Mouse (Mus musculus): ENCODE results near the gene Pacrg. TPM values are rescaled to one million over a fixed set of nuclear protein-coding genes. Genes with fewer than 3 reads are reported as not detected.

The Pacrg gene
- total and polyA plus RNA-seq, 3 experiments = 0.11 TPM; not detected in 2

DNA sequence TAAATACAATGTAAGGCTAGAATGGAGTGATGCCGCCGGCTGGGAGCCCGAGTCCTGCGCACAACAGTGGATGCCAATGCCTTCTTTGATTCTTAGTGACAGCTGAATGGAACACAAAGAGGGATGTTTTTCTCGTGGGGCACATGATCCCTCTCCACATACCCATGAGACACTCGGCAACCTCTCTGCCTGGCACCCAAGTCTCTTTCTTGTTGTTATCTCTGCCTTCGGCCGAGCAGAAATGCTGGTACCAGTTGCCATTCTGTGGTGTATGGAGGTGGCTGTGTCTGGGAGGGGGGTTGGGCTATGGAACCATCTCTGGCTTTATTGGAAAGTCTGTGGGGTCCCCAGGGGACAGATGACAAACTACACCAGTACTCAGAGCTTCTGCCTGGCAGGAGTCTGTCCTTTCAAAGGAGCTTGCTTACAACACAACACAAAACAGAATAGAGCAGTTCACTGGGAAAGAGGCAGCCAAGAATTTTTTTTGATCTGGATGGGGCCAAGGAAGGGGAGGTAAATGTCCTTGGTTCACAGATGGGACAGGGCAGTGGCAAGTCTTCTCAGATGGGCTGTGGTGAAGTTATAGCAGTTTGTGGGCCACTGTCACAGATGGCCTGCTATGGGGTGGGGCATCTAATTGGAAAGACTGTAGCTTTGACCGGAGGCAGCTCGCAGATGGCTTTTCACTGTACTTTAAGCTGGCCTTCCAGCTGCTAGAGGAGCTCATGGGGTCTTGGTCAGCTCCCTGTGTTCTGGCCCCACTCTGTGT, 388.6 kb downstream of the Pacrg start:
- no peak for ATAC-seq (ENCODE audit: extremely low read depth, insufficient number of reproducible peaks, low FRiP score, poor library complexity, severe bottlenecking)
- no peak for DNase-seq (ENCODE audit: low spot score)
- TF ChIP-seq POLR2AphosphoS5 (IDR thresholded peaks at IDR 0.05; ENCODE audit: insufficient replicate concordance, low read depth, low read length) (no peak), CTCF (IDR thresholded peaks at IDR 0.05; ENCODE audit: low read depth, low read length) (no peak)

DNA sequence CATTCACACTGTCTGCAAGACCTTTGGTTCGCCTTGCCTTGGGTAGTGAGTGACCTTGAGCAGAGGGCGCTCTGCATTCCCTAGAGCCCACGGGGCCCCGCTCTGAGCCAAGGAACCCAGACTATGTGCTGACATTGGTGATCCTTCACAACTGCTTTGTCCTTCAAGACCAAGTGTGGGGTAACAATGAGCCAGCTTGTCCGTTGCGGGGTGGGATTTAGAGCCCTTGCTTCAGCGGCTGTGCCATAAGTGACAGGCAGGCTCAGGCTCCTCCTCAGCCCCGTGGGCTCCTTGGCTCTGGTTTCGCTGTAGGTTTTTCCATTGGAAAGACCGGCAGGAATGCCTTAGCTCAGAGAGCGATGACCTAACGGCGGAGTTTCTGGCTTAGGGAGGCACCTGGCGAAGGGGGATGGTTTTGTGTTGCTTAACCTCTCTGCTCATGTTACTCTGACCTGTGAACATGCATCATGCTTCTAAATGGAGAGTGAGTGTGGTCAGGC, 390.3 kb downstream of the Pacrg start:
- DNase-seq (ENCODE audit: low spot score) (no peak), ATAC-seq (ENCODE audit: extremely low read depth, insufficient number of reproducible peaks, low FRiP score, poor library complexity, severe bottlenecking) (no peak)
- peaks cover 7% of the 10 kb centered on the region; the same call in 1 of the 2 replicates for H3K27me3 ChIP-seq (ENCODE audit: insufficient read depth, low read length)
- H3K4me1 ChIP-seq (ENCODE audit: insufficient read depth, low read depth, low read length) = no peaks in the 10 kb centered on the region
- H3K9me3 ChIP-seq (replicated peaks) = peaks cover 2% of the 10 kb centered on the region; the same call in 1 of the 2 replicates
- no peak overlapping the region for H3K4me3 ChIP-seq (ENCODE audit: low read depth, low read length)
- no peaks in the 10 kb centered on the region for H3K36me3 ChIP-seq (replicated peaks)
- TF ChIP-seq CTCF (IDR thresholded peaks at IDR 0.05; ENCODE audit: low read depth, low read length) (no peak), TAL1 (conservative IDR thresholded peaks at IDR 0.05; ENCODE audit: low read depth, low read length) (no peak), POLR2AphosphoS5 (IDR thresholded peaks at IDR 0.05; ENCODE audit: insufficient replicate concordance, low read depth, low read length) (no peak), GATA2 (IDR thresholded peaks at IDR 0.05; ENCODE audit: borderline replicate concordance, low read depth, low read length) (no peak), GATA1 (IDR thresholded peaks at IDR 0.05; ENCODE audit: borderline replicate concordance, low read length) (no peak)

More for the DNA sequence above, 388.6 kb downstream of the Pacrg start:
- Histone ChIP-seq H3K9me3 (replicated peaks) (no peaks in the 10 kb centered on the region), H3K27me3 (ENCODE audit: insufficient read depth, low read length) (peaks cover 7% of the 10 kb centered on the region; the same call in 1 of the 2 replicates), H3K36me3 (replicated peaks) (no peaks in the 10 kb centered on the region), H3K4me3 (ENCODE audit: low read depth, low read length) (no peak overlapping the region), H3K4me1 (ENCODE audit: insufficient read depth, low read depth, low read length) (no peaks in the 10 kb centered on the region)

DNA sequence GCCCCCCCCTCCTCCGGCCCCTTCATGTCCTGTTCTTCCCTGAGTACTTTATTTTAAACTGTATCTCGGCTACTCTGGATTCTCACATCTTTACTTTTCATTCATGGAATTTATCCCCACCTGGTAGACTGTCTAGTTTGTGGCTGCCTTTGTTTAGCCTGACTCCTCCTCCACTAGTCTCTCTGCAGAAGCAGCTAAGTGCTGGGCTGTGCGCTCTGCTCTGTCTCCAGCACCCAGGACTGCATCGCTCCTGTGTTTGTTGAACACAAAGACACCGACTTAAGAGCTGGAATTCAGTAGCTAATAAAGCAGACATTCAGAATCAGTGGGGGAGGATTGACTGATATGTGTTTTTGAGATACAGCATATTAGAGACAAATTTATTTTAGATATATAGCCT, 391.7 kb downstream of the Pacrg start:
- peaks cover 4% of the 10 kb centered on the region for H3K9me3 ChIP-seq (replicated peaks)
- no peak for TF ChIP-seq CTCF (IDR thresholded peaks at IDR 0.05; ENCODE audit: low read depth, low read length)
- TF ChIP-seq TAL1 (conservative IDR thresholded peaks at IDR 0.05; ENCODE audit: low read depth, low read length) = no peak
- ATAC-seq (ENCODE audit: extremely low read depth, insufficient number of reproducible peaks, low FRiP score, poor library complexity, severe bottlenecking) (no peak), DNase-seq (ENCODE audit: low spot score) (no peak)
- peaks cover 7% of the 10 kb centered on the region; the same call in 1 of the 2 replicates for H3K27me3 ChIP-seq (ENCODE audit: insufficient read depth, low read length)
- H3K4me1 ChIP-seq (ENCODE audit: insufficient read depth, low read depth, low read length) = no peaks in the 10 kb centered on the region
- H3K4me3 ChIP-seq (ENCODE audit: low read depth, low read length) = no peak overlapping the region
- H3K36me3 ChIP-seq (replicated peaks) = no peaks in the 10 kb centered on the region

DNA sequence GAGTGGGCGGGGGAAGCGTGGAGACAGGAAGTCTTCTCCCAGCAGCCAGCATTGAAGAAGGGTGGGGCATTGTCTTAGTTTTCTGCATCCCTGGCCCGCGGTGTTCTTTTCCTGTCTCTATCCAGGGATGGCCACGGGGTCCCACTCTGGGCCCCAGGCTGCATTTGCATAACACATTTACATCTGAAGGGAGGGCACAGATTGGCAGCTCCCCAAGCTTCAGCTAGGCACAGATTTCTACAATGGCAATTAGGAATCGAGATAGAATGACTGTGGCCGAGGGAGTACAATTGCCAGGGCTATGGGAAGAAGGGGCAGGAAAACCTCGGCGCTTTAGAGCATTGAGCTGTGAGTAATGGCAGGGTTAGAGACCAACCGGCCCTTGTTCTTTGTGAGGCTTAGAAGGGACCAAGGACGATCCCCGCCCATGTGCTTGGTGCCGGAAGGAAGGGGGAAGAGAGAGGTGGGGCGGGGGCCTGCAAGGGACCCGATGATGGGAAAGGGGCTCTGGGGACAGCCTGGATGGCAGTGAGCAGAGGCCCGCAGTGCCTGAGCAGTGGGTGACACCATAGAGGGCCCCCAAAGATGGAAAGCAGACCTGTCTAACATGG, 398.5 kb downstream of the Pacrg start:
- Histone ChIP-seq H3K4me1 (ENCODE audit: insufficient read depth, low read depth, low read length) (no peaks in the 10 kb centered on the region), H3K9me3 (replicated peaks) (peaks cover 4% of the 10 kb centered on the region), H3K36me3 (replicated peaks) (no peaks in the 10 kb centered on the region), H3K27me3 (ENCODE audit: insufficient read depth, low read length) (peaks cover 3% of the 10 kb centered on the region; the same call in 1 of the 2 replicates), H3K4me3 (ENCODE audit: low read depth, low read length) (no peak overlapping the region)
- ATAC-seq (ENCODE audit: extremely low read depth, insufficient number of reproducible peaks, low FRiP score, poor library complexity, severe bottlenecking) (no peak), DNase-seq (ENCODE audit: low spot score) (no peak)
- TF ChIP-seq CTCF (IDR thresholded peaks at IDR 0.05; ENCODE audit: low read depth, low read length) (no peak), GATA2 (IDR thresholded peaks at IDR 0.05; ENCODE audit: borderline replicate concordance, low read depth, low read length) (no peak), POLR2AphosphoS5 (IDR thresholded peaks at IDR 0.05; ENCODE audit: insufficient replicate concordance, low read depth, low read length) (no peak), TAL1 (conservative IDR thresholded peaks at IDR 0.05; ENCODE audit: low read depth, low read length) (no peak), GATA1 (IDR thresholded peaks at IDR 0.05; ENCODE audit: borderline replicate concordance, low read length) (no peak)

DNA sequence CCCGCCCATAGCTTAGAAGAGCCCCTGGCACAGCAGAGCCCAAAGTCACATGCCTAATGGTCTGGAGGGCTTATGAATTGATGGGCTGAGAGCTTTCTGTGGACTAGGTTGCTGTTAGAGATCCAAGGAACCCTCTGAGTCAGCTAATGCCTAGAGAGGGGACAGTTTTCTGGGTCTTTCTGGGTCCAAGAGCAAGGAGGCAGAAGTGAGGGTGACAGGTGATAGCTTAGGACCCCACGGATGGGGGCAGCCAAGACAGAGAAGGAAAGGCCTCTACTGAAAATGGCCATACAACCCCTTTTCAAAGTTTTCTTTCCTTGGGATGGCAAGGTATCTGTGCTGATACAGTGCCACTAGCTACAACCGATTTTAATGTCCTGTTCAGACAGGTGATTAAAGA, 399.1 kb downstream of the Pacrg start:
- H3K9me3 ChIP-seq (replicated peaks) = peaks cover 4% of the 10 kb centered on the region
- no peaks in the 10 kb centered on the region for H3K4me1 ChIP-seq (ENCODE audit: insufficient read depth, low read depth, low read length)
- TF ChIP-seq GATA1 (IDR thresholded peaks at IDR 0.05; ENCODE audit: borderline replicate concordance, low read length) = no peak
- H3K36me3 ChIP-seq (replicated peaks) = no peaks in the 10 kb centered on the region
- no peak for ATAC-seq (ENCODE audit: extremely low read depth, insufficient number of reproducible peaks, low FRiP score, poor library complexity, severe bottlenecking)
- no peak overlapping the region for H3K4me3 ChIP-seq (ENCODE audit: low read depth, low read length)
- H3K27me3 ChIP-seq (ENCODE audit: insufficient read depth, low read length) = peaks cover 5% of the 10 kb centered on the region; the same call in 1 of the 2 replicates
- no peak for DNase-seq (ENCODE audit: low spot score)

DNA sequence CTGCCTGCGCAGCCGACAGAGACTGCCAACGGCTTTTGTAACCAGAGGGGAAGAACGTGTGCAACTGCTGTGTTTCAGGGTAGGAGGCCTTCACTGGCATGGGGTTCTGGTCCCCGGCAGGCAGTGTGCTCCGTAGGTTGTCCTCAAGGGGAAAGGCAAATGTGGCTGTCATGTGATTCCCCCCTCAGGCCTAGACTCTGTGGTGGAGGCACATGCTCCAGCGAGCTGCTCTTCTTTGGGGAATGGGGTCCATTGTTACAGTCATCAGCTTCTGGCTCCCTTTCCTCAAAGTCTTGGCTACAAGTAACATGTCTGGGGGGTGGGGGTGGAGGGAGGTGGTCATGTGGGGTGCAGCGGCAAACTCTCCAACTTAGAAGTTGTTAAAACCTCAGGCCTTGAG, 400.3 kb downstream of the Pacrg start:
- H3K27me3 ChIP-seq (ENCODE audit: insufficient read depth, low read length) = peaks cover 5% of the 10 kb centered on the region; the same call in 1 of the 2 replicates
- DNase-seq (ENCODE audit: low spot score) = no peak
- H3K4me1 ChIP-seq (ENCODE audit: insufficient read depth, low read depth, low read length) = no peaks in the 10 kb centered on the region
- no peak for TF ChIP-seq TAL1 (conservative IDR thresholded peaks at IDR 0.05; ENCODE audit: low read depth, low read length)
- no peak for TF ChIP-seq GATA1 (IDR thresholded peaks at IDR 0.05; ENCODE audit: borderline replicate concordance, low read length)
- TF ChIP-seq POLR2AphosphoS5 (IDR thresholded peaks at IDR 0.05; ENCODE audit: insufficient replicate concordance, low read depth, low read length) = no peak
- TF ChIP-seq GATA2 (IDR thresholded peaks at IDR 0.05; ENCODE audit: borderline replicate concordance, low read depth, low read length) = no peak
- no peak for TF ChIP-seq CTCF (IDR thresholded peaks at IDR 0.05; ENCODE audit: low read depth, low read length)
- peaks cover 2% of the 10 kb centered on the region for H3K9me3 ChIP-seq (replicated peaks)
- no peaks in the 10 kb centered on the region for H3K36me3 ChIP-seq (replicated peaks)
- ATAC-seq (ENCODE audit: extremely low read depth, insufficient number of reproducible peaks, low FRiP score, poor library complexity, severe bottlenecking) = no peak
- H3K4me3 ChIP-seq (ENCODE audit: low read depth, low read length) = no peak overlapping the region

Measured in G1E (cell line).